21 mouse cellular contexts compared by ENCODE assay signal in the genomic region with DNA sequence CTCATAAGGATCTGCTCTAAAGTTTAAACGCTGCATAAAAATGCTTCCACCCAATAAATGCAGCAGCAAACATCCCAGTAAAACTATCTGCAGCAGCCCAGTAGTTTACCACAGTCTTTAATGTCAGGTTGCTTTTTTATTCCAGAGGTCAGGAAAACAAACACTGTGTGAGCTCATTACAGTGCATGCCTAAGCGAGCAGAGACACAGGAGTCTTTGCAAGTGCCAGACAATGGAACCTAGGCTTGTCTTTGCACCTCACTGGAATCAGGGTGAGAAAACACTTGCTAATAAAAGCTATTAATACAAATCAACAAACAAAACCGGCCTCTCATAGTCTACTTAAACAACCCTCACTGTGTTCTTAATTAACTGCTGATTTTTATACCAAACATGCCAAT.
DNase-seq lines count a peak whose midpoint lies in the region; ATAC-seq and TF ChIP-seq lines count a peak whose summit lies in the region.
"Had no signal": no experiment of that assay in that cellular context is flagged by ENCODE, and none has a peak within 500 bp of the region (broad histone marks: within the 10 kb centered on the region; RNA-seq: fewer than 3 reads in every experiment).

No protein-coding gene starts in this region.

- no peaks in the 10 kb centered on the region for H3K27me3 ChIP-seq in midbrain, embryonic 12.5 days
- H3K27me3 ChIP-seq in midbrain, embryonic 11.5 days (ENCODE audit: control insufficient read depth, insufficient read depth, low read length): no peaks in the 10 kb centered on the region
- peaks cover 34% of the 10 kb centered on the region for H3K27me3 ChIP-seq in forebrain, embryonic 13.5 days
- H3K27me3 ChIP-seq in cerebellum, adult 2 months (ENCODE audit: control insufficient read depth, insufficient read depth, low read length): no peaks in the 10 kb centered on the region
- H3K27me3 ChIP-seq in intestine, postnatal 0 days (replicated peaks; ENCODE audit: control insufficient read depth, insufficient read depth, low read length): no peaks in the 10 kb centered on the region
- H3K27me3 ChIP-seq: embryonic facial prominence, embryonic 15.5 days; heart, embryonic 13.5 days; Patski had no signal

- no peaks in the 10 kb centered on the region for H3K36me3 ChIP-seq in midbrain, embryonic 12.5 days
- no peaks in the 10 kb centered on the region for H3K36me3 ChIP-seq in midbrain, embryonic 11.5 days (ENCODE audit: control insufficient read depth, insufficient read depth, low read length)
- no peaks in the 10 kb centered on the region for H3K36me3 ChIP-seq in forebrain, embryonic 13.5 days (ENCODE audit: poor library complexity, severe bottlenecking)
- no peaks in the 10 kb centered on the region for H3K36me3 ChIP-seq in intestine, postnatal 0 days (ENCODE audit: control insufficient read depth, insufficient read depth)
- H3K36me3 ChIP-seq: embryonic facial prominence, embryonic 15.5 days; heart, embryonic 13.5 days had no signal

- H3K27ac ChIP-seq in midbrain, embryonic 12.5 days (replicated peaks): no peak overlapping the region
- H3K27ac ChIP-seq in midbrain, embryonic 11.5 days (ENCODE audit: low read depth, low read length): no peak overlapping the region
- no peak overlapping the region for H3K27ac ChIP-seq in forebrain, embryonic 13.5 days
- no peak overlapping the region for H3K27ac ChIP-seq in cerebellum, adult 2 months (ENCODE audit: insufficient read depth, low read length)
- H3K27ac ChIP-seq in intestine, postnatal 0 days (ENCODE audit: low read depth, low read length): no peak overlapping the region
- H3K27ac ChIP-seq: embryonic facial prominence, embryonic 15.5 days; heart, embryonic 13.5 days had no signal

- 0 out of 2 replicates have a peak, but pooled peaks have one; percentile 30 for ATAC-seq in midbrain, embryonic 12.5 days (ENCODE audit: low FRiP score, low read depth)
- ATAC-seq in midbrain, embryonic 11.5 days (ENCODE audit: low FRiP score): no peak
- ATAC-seq in forebrain, embryonic 13.5 days: peak; percentile 43; the same call in 1 of the 2 replicates
- ATAC-seq in intestine, postnatal 0 days: no peak
- ATAC-seq: activated CD4-positive, CD25-positive, alpha-beta regulatory T cell, adult 4 months; hindbrain, embryonic 16.5 days; Patski had no signal

- peak; percentile 8 for DNase-seq in embryo, embryonic 11 days
- DNase-seq in embryo, embryonic 10 days (ENCODE audit: low spot score): no peak
- DNase-seq in midbrain, embryonic 11.5 days (ENCODE audit: low spot score, missing footprints): no peak
- DNase-seq in retina, postnatal 1 day: peak; percentile 50
- no peak for DNase-seq in cerebellum, adult 2 months
- DNase-seq: adrenal gland, postnatal 14 days; cerebellum, adult 8-10 months; cerebellum, postnatal 14 days; gastrocnemius, postnatal 36 days; heart, adult 11 months; heart, postnatal 36 days; kidney, adult 18-20 months had no signal

- no peak for TF ChIP-seq POLR2A in cerebellum, adult 2 months (IDR thresholded peaks at IDR 0.05; ENCODE audit: borderline replicate concordance, insufficient read depth, low read length)

- H3K9me3 ChIP-seq in midbrain, embryonic 12.5 days: no peaks in the 10 kb centered on the region
- H3K9me3 ChIP-seq in midbrain, embryonic 11.5 days (ENCODE audit: control insufficient read depth, low read length): no peaks in the 10 kb centered on the region
- no peaks in the 10 kb centered on the region for H3K9me3 ChIP-seq in forebrain, embryonic 13.5 days (replicated peaks)
- no peaks in the 10 kb centered on the region for H3K9me3 ChIP-seq in intestine, postnatal 0 days (ENCODE audit: control insufficient read depth)
- H3K9me3 ChIP-seq: embryonic facial prominence, embryonic 15.5 days; heart, embryonic 13.5 days had no signal

- no peak for TF ChIP-seq CTCF in cerebellum, adult 2 months (IDR thresholded peaks at IDR 0.05; ENCODE audit: borderline replicate concordance, insufficient read depth, low read depth, low read length)
- TF ChIP-seq CTCF in intestine, postnatal 0 days (IDR thresholded peaks at IDR 0.05; ENCODE audit: low read depth): no peak

- no peak overlapping the region for H3K4me2 ChIP-seq in midbrain, embryonic 12.5 days (replicated peaks)
- H3K4me2 ChIP-seq in midbrain, embryonic 11.5 days: no peak overlapping the region
- H3K4me2 ChIP-seq in forebrain, embryonic 13.5 days: no peak overlapping the region
- H3K4me2 ChIP-seq in intestine, postnatal 0 days (replicated peaks; ENCODE audit: low read depth): no peak overlapping the region
- H3K4me2 ChIP-seq: embryonic facial prominence, embryonic 15.5 days; heart, embryonic 13.5 days had no signal

- peaks cover 7% of the 10 kb centered on the region; the same call in 1 of the 2 replicates for H3K4me1 ChIP-seq in midbrain, embryonic 12.5 days
- peaks cover 3% of the 10 kb centered on the region; the same call in 1 of the 2 replicates for H3K4me1 ChIP-seq in midbrain, embryonic 11.5 days (ENCODE audit: control insufficient read depth, insufficient read depth, low read length)
- H3K4me1 ChIP-seq in forebrain, embryonic 13.5 days: no peaks in the 10 kb centered on the region
- H3K4me1 ChIP-seq in cerebellum, adult 2 months (ENCODE audit: control insufficient read depth, insufficient read depth, low read length): no peaks in the 10 kb centered on the region
- H3K4me1 ChIP-seq in intestine, postnatal 0 days (replicated peaks; ENCODE audit: control insufficient read depth, insufficient read depth, low read length): no peaks in the 10 kb centered on the region
- H3K4me1 ChIP-seq: embryonic facial prominence, embryonic 15.5 days; heart, embryonic 13.5 days had no signal

- WGBS in midbrain, embryonic 12.5 days: 28% methylated on average over 3 of the region's 3 CpGs
- WGBS in midbrain, embryonic 11.5 days: 34% methylated on average over 3 of the region's 3 CpGs
- 14% methylated on average over 3 of the region's 3 CpGs for WGBS in forebrain, embryonic 13.5 days
- 40% methylated on average over 3 of the region's 3 CpGs for WGBS in cerebellum, adult 2 months
- 41% methylated on average over 3 of the region's 3 CpGs for WGBS in intestine, postnatal 0 days

- no peak overlapping the region for H3K9ac ChIP-seq in midbrain, embryonic 12.5 days (replicated peaks)
- H3K9ac ChIP-seq in midbrain, embryonic 11.5 days (ENCODE audit: low read length): no peak overlapping the region
- no peak overlapping the region for H3K9ac ChIP-seq in forebrain, embryonic 13.5 days
- no peak overlapping the region for H3K9ac ChIP-seq in intestine, postnatal 0 days (ENCODE audit: low read depth, low read length)
- H3K9ac ChIP-seq: embryonic facial prominence, embryonic 15.5 days; heart, embryonic 13.5 days had no signal

- no peak overlapping the region for H3K4me3 ChIP-seq in midbrain, embryonic 12.5 days
- no peak overlapping the region for H3K4me3 ChIP-seq in midbrain, embryonic 11.5 days (ENCODE audit: low read depth, low read length)
- H3K4me3 ChIP-seq in forebrain, embryonic 13.5 days: no peak overlapping the region
- H3K4me3 ChIP-seq in cerebellum, adult 2 months (replicated peaks; ENCODE audit: insufficient read depth, low read depth, low read length): no peak overlapping the region
- H3K4me3 ChIP-seq in intestine, postnatal 0 days (ENCODE audit: low read depth, low read length): no peak overlapping the region
- H3K4me3 ChIP-seq: embryonic facial prominence, embryonic 15.5 days; erythroblast, embryonic 14.5 days; heart, embryonic 13.5 days had no signal

Comparison
In these comparisons a context has a peak if more than half of its experiments do, and no peak if none do; other contexts are left out.
1. DNase-seq: peak in embryo, embryonic 11 days (single experiment) and retina, postnatal 1 day (single experiment); none in embryo, embryonic 10 days (single experiment), midbrain, embryonic 11.5 days (single experiment) and cerebellum, adult 2 months (0 of 2).
2. ATAC-seq: peak in midbrain, embryonic 12.5 days (single experiment) and forebrain, embryonic 13.5 days (single experiment); none in midbrain, embryonic 11.5 days (single experiment) and intestine, postnatal 0 days (single experiment).